Mouse (Mus musculus): ENCODE results near the gene Adgrd1.

The Adgrd1 gene

GRCm38 (mm10) chr5:129196501-129196900, 100.0 kb downstream of the Adgrd1 start:
- no peak for DNase-seq (ENCODE audit: low spot score in 2 of 2)

GRCm38 (mm10) chr5:129196971-129197519, 100.5 kb downstream of the Adgrd1 start:
- no peak for DNase-seq (ENCODE audit: low spot score in 2 of 2)

- DNase-seq (ENCODE audit: low spot score in 2 of 2), result no peak
These were observed 103.6 kb downstream of the Adgrd1 start for GRCm38 (mm10) chr5:129200132-129200531.

GRCm38 (mm10) chr5:129208279-129208678, 111.7 kb downstream of the Adgrd1 start:
- no peak for DNase-seq (ENCODE audit: low spot score in 2 of 2)

- DNase-seq (ENCODE audit: low spot score in 2 of 2), result no peak
These were observed 112.3 kb downstream of the Adgrd1 start for GRCm38 (mm10) chr5:129208845-129209244.

GRCm38 (mm10) chr5:129211385-129212031, 115.0 kb downstream of the Adgrd1 start:
- DNase-seq (ENCODE audit: low spot score in 2 of 2), result no peak

- DNase-seq (ENCODE audit: low spot score in 2 of 2), result no peak
These were observed 117.5 kb downstream of the Adgrd1 start for GRCm38 (mm10) chr5:129214023-129214422.

GRCm38 (mm10) chr5:129216001-129216400, 119.5 kb downstream of the Adgrd1 start:
- DNase-seq (ENCODE audit: low spot score in 2 of 2), result no peak

GRCm38 (mm10) chr5:129217481-129218221, 121.1 kb downstream of the Adgrd1 start:
- no peak for DNase-seq (ENCODE audit: low spot score in 2 of 2)

GRCm38 (mm10) chr5:129218222-129218505, 121.6 kb downstream of the Adgrd1 start:
- DNase-seq (ENCODE audit: low spot score in 2 of 2), result no peak

- DNase-seq (ENCODE audit: low spot score in 2 of 2), result no peak
These were observed 122.0 kb downstream of the Adgrd1 start for GRCm38 (mm10) chr5:129218537-129218981.

- no peak for DNase-seq (ENCODE audit: low spot score in 2 of 2)
These were observed 122.7 kb downstream of the Adgrd1 start for GRCm38 (mm10) chr5:129219178-129219760.

GRCm38 (mm10) chr5:129225810-129226450, 129.4 kb downstream of the Adgrd1 start:
- no peak for DNase-seq (ENCODE audit: low spot score in 2 of 2)

- DNase-seq (ENCODE audit: low spot score in 2 of 2), result no peak
These were observed 131.6 kb downstream of the Adgrd1 start for GRCm38 (mm10) chr5:129228171-129228570.

- no peak for DNase-seq (ENCODE audit: low spot score in 2 of 2)
These were observed 136.8 kb downstream of the Adgrd1 start for GRCm38 (mm10) chr5:129233301-129233700.

- DNase-seq (ENCODE audit: low spot score in 2 of 2), result no peak
These were observed 137.4 kb downstream of the Adgrd1 start for GRCm38 (mm10) chr5:129233881-129234432.

GRCm38 (mm10) chr5:129236366-129236765, 139.8 kb downstream of the Adgrd1 start:
- DNase-seq (ENCODE audit: low spot score in 2 of 2), result no peak

GRCm38 (mm10) chr5:129241865-129242264, 145.3 kb downstream of the Adgrd1 start:
- DNase-seq (ENCODE audit: low spot score in 2 of 2), result no peak

GRCm38 (mm10) chr5:129242265-129242664, 145.7 kb downstream of the Adgrd1 start:
- no peak for DNase-seq (ENCODE audit: low spot score in 2 of 2)

- DNase-seq (ENCODE audit: low spot score in 2 of 2), result no peak
These were observed 146.6 kb downstream of the Adgrd1 start for GRCm38 (mm10) chr5:129243120-129243519.

- no peak for DNase-seq (ENCODE audit: low spot score in 2 of 2)
These were observed 147.8 kb downstream of the Adgrd1 start for GRCm38 (mm10) chr5:129244392-129244791.

- DNase-seq (ENCODE audit: low spot score in 2 of 2), result no peak
These were observed 152.5 kb downstream of the Adgrd1 start for GRCm38 (mm10) chr5:129249080-129249479.
